Mouse (Mus musculus): ENCODE results near the gene Atp6v1e1. TPM values are rescaled to one million over a fixed set of nuclear protein-coding genes. Genes with fewer than 3 reads are reported as not detected.

The Atp6v1e1 gene
- polyA plus RNA-seq, 2 experiments = 73.8 to 145 TPM

GRCm38 (mm10) chr6:120806999-120807737 lies 15.4 kb downstream of the Atp6v1e1 start:
- H3K9ac ChIP-seq (replicated peaks) = no peak overlapping the region
- H3K4me1 ChIP-seq (replicated peaks; ENCODE audit: control insufficient read depth in 2 of 2, insufficient read depth in 2 of 2, low read length in 1 of 2) = no peaks in the 10 kb centered on the region; a peak in 1 of 4 replicates
- no peak for ATAC-seq (ENCODE audit: insufficient read depth)
- H3K36me3 ChIP-seq (replicated peaks; ENCODE audit: control insufficient read depth, insufficient read depth, low read depth) = peaks cover 94% of the 10 kb centered on the region
- no peak overlapping the region for H3K4me3 ChIP-seq (ENCODE audit: insufficient read depth in 1 of 2, low read depth in 2 of 2, low read length in 2 of 2)
- no peak for DNase-seq (ENCODE audit: low read depth in 3 of 3, low spot score in 3 of 3)
- H3K9me3 ChIP-seq (ENCODE audit: control insufficient read depth, low read length) = no peaks in the 10 kb centered on the region
- no peak for TF ChIP-seq CTCF (IDR thresholded peaks at IDR 0.05; ENCODE audit: low read depth)
- no peak for TF ChIP-seq EP300 (IDR thresholded peaks at IDR 0.05; ENCODE audit: low read depth)
- peak overlapping the region; percentile 42 for H3K27ac ChIP-seq
- H3K27me3 ChIP-seq (ENCODE audit: control insufficient read depth, insufficient read depth, low read length) = no peaks in the 10 kb centered on the region
- no peak overlapping the region for H3K4me2 ChIP-seq (ENCODE audit: low read depth)
- WGBS (ENCODE audit: insufficient replicate concordance) = 73% methylated on average over 5 of the region's 5 CpGs

- H3K36me3 ChIP-seq (replicated peaks; ENCODE audit: control insufficient read depth, insufficient read depth, low read depth) = peaks cover 95% of the 10 kb centered on the region
- no peak for TF ChIP-seq EP300 (IDR thresholded peaks at IDR 0.05; ENCODE audit: low read depth)
- no peak for TF ChIP-seq CTCF (IDR thresholded peaks at IDR 0.05; ENCODE audit: low read depth)
- DNase-seq (ENCODE audit: low read depth in 3 of 3, low spot score in 3 of 3) = no peak
These were observed 23.0 kb downstream of the Atp6v1e1 start for GRCm38 (mm10) chr6:120799581-120800041.

GRCm38 (mm10) chr6:120798905-120799304 lies 23.7 kb downstream of the Atp6v1e1 start:
- TF ChIP-seq CTCF (IDR thresholded peaks at IDR 0.05; ENCODE audit: low read depth) (no peak), EP300 (IDR thresholded peaks at IDR 0.05; ENCODE audit: low read depth) (no peak)
- Histone ChIP-seq H3K27me3 (ENCODE audit: control insufficient read depth, insufficient read depth, low read length) (no peaks in the 10 kb centered on the region), H3K4me1 (replicated peaks; ENCODE audit: control insufficient read depth in 2 of 2, insufficient read depth in 2 of 2, low read length in 1 of 2) (no peaks in the 10 kb centered on the region), H3K9me3 (ENCODE audit: control insufficient read depth, low read length) (no peaks in the 10 kb centered on the region), H3K4me3 (ENCODE audit: insufficient read depth in 1 of 2, low read depth in 2 of 2, low read length in 2 of 2) (no peak overlapping the region), H3K27ac (no peak overlapping the region), H3K9ac (replicated peaks) (no peak overlapping the region), H3K36me3 (replicated peaks; ENCODE audit: control insufficient read depth, insufficient read depth, low read depth) (peaks cover 95% of the 10 kb centered on the region), H3K4me2 (ENCODE audit: low read depth) (no peak overlapping the region)
- ATAC-seq (ENCODE audit: insufficient read depth) (no peak), DNase-seq (ENCODE audit: low read depth in 3 of 3, low spot score in 3 of 3) (no peak)
- 70% methylated on average over 4 of the region's 4 CpGs for WGBS (ENCODE audit: insufficient replicate concordance)

More at GRCm38 (mm10) chr6:120799581-120800041, 23.0 kb downstream of the Atp6v1e1 start:
- no peak overlapping the region for H3K4me3 ChIP-seq (ENCODE audit: insufficient read depth in 1 of 2, low read depth in 2 of 2, low read length in 2 of 2)
- H3K4me2 ChIP-seq (ENCODE audit: low read depth) = no peak overlapping the region
- no peak overlapping the region for H3K27ac ChIP-seq
- H3K27me3 ChIP-seq (ENCODE audit: control insufficient read depth, insufficient read depth, low read length) = no peaks in the 10 kb centered on the region
- WGBS (ENCODE audit: insufficient replicate concordance) = 80% methylated on average over 4 of the region's 4 CpGs
- ATAC-seq (ENCODE audit: insufficient read depth) = no peak
- H3K9ac ChIP-seq (replicated peaks) = no peak overlapping the region
- no peaks in the 10 kb centered on the region for H3K9me3 ChIP-seq (ENCODE audit: control insufficient read depth, low read length)
- H3K4me1 ChIP-seq (replicated peaks; ENCODE audit: control insufficient read depth in 2 of 2, insufficient read depth in 2 of 2, low read length in 1 of 2) = no peaks in the 10 kb centered on the region

GRCm38 (mm10) chr6:120798019-120798418 lies 24.6 kb downstream of the Atp6v1e1 start:
- DNase-seq (ENCODE audit: low read depth in 3 of 3, low spot score in 3 of 3) (no peak), ATAC-seq (ENCODE audit: insufficient read depth) (no peak)
- no peak overlapping the region for H3K27ac ChIP-seq
- H3K4me1 ChIP-seq (replicated peaks; ENCODE audit: control insufficient read depth in 2 of 2, insufficient read depth in 2 of 2, low read length in 1 of 2) = no peaks in the 10 kb centered on the region
- H3K4me2 ChIP-seq (ENCODE audit: low read depth) = no peak overlapping the region
- H3K36me3 ChIP-seq (replicated peaks; ENCODE audit: control insufficient read depth, insufficient read depth, low read depth) = peaks cover 95% of the 10 kb centered on the region
- no peak overlapping the region for H3K4me3 ChIP-seq (ENCODE audit: insufficient read depth in 1 of 2, low read depth in 2 of 2, low read length in 2 of 2)
- TF ChIP-seq CTCF (IDR thresholded peaks at IDR 0.05; ENCODE audit: low read depth) = no peak
- no peak for TF ChIP-seq EP300 (IDR thresholded peaks at IDR 0.05; ENCODE audit: low read depth)
- no peaks in the 10 kb centered on the region for H3K27me3 ChIP-seq (ENCODE audit: control insufficient read depth, insufficient read depth, low read length)
- H3K9ac ChIP-seq (replicated peaks) = no peak overlapping the region
- WGBS (ENCODE audit: insufficient replicate concordance) = 82% methylated on average over 7 of the region's 7 CpGs
- no peaks in the 10 kb centered on the region for H3K9me3 ChIP-seq (ENCODE audit: control insufficient read depth, low read length)

- Histone ChIP-seq H3K4me2 (ENCODE audit: low read depth) (no peak overlapping the region), H3K36me3 (replicated peaks; ENCODE audit: control insufficient read depth, insufficient read depth, low read depth) (peaks cover 92% of the 10 kb centered on the region), H3K4me1 (replicated peaks; ENCODE audit: control insufficient read depth in 2 of 2, insufficient read depth in 2 of 2, low read length in 1 of 2) (peaks cover 0 to under 1% of the 10 kb centered on the region in 2 experiments; a peak in 2 of 4 replicates), H3K27me3 (ENCODE audit: control insufficient read depth, insufficient read depth, low read length) (no peaks in the 10 kb centered on the region), H3K9me3 (ENCODE audit: control insufficient read depth, low read length) (no peaks in the 10 kb centered on the region), H3K9ac (replicated peaks) (no peak overlapping the region), H3K27ac (no peak overlapping the region), H3K4me3 (ENCODE audit: insufficient read depth in 1 of 2, low read depth in 2 of 2, low read length in 2 of 2) (no peak overlapping the region)
- 77% methylated on average over 2 of the region's 2 CpGs for WGBS (ENCODE audit: insufficient replicate concordance)
- TF ChIP-seq EP300 (IDR thresholded peaks at IDR 0.05; ENCODE audit: low read depth) (no peak), CTCF (IDR thresholded peaks at IDR 0.05; ENCODE audit: low read depth) (no peak)
- DNase-seq (ENCODE audit: low read depth in 3 of 3, low spot score in 3 of 3) (no peak), ATAC-seq (ENCODE audit: insufficient read depth) (no peak)
These were observed 26.5 kb downstream of the Atp6v1e1 start for GRCm38 (mm10) chr6:120796111-120796510.
